Mouse (Mus musculus): ENCODE data around the gene Tmem132c. TPM values are rescaled to one million over a fixed set of nuclear protein-coding genes. Genes with fewer than 3 reads are reported as not detected.

Gene Tmem132c
- total and polyA plus RNA-seq, 2 experiments, result under 0.01 TPM; not detected in 1

- Histone ChIP-seq H3K4me1 (ENCODE audit: control insufficient read depth, insufficient read depth, low read length) (no peaks in the 10 kb centered on the region), H3K27ac (replicated peaks; ENCODE audit: insufficient read depth, low read depth, low read length) (no peak overlapping the region), H3K9ac (ENCODE audit: low read depth, low read length) (no peak overlapping the region), H3K36me3 (ENCODE audit: control insufficient read depth, insufficient read depth, low read length) (peaks cover 3% of the 10 kb centered on the region; the same call in 1 of the 2 replicates), H3K79me2 (ENCODE audit: control insufficient read depth, insufficient read depth, low read length) (no peaks in the 10 kb centered on the region), H3K4me3 (ENCODE audit: insufficient read depth, low read depth, low read length) (no peak overlapping the region), H3K27me3 (ENCODE audit: control insufficient read depth, insufficient read depth, low read length) (no peaks in the 10 kb centered on the region)
- DNase-seq (ENCODE audit: extremely low read depth, low read depth, low spot score), result peak; percentile 49
- TF ChIP-seq POLR2A (IDR thresholded peaks at IDR 0.05; ENCODE audit: extremely low read depth, insufficient read depth, low read length) (no peak), CTCF (IDR thresholded peaks at IDR 0.05; ENCODE audit: low read depth, low read length) (no peak)
- WGBS, result 57% methylated on average over 6 of the region's 6 CpGs
Observed at GRCm38 (mm10) chr5:127587854-127588253, 346.2 kb downstream of the Tmem132c start.

GRCm38 (mm10) chr5:127592406-127592805 is 350.8 kb downstream of the Tmem132c start:
- Histone ChIP-seq H3K36me3 (ENCODE audit: control insufficient read depth, insufficient read depth, low read length) (peaks cover 43% of the 10 kb centered on the region), H3K27me3 (ENCODE audit: control insufficient read depth, insufficient read depth, low read length) (no peaks in the 10 kb centered on the region), H3K9ac (ENCODE audit: low read depth, low read length) (no peak overlapping the region), H3K27ac (replicated peaks; ENCODE audit: insufficient read depth, low read depth, low read length) (no peak overlapping the region), H3K4me1 (ENCODE audit: control insufficient read depth, insufficient read depth, low read length) (no peaks in the 10 kb centered on the region), H3K4me3 (ENCODE audit: insufficient read depth, low read depth, low read length) (no peak overlapping the region), H3K79me2 (ENCODE audit: control insufficient read depth, insufficient read depth, low read length) (no peaks in the 10 kb centered on the region)
- WGBS, result 63% methylated on average over 5 of the region's 5 CpGs
- TF ChIP-seq CTCF (IDR thresholded peaks at IDR 0.05; ENCODE audit: low read depth, low read length) (peak; percentile 8; the same call in 1 of the 2 replicates), POLR2A (IDR thresholded peaks at IDR 0.05; ENCODE audit: extremely low read depth, insufficient read depth, low read length) (no peak)
- DNase-seq (ENCODE audit: extremely low read depth, low read depth, low spot score), result no peak

- H3K9ac ChIP-seq (ENCODE audit: low read depth, low read length), result no peak overlapping the region
- 67% methylated on average over 6 of the region's 6 CpGs for WGBS
- H3K4me1 ChIP-seq (ENCODE audit: control insufficient read depth, insufficient read depth, low read length), result no peaks in the 10 kb centered on the region
- no peaks in the 10 kb centered on the region for H3K27me3 ChIP-seq (ENCODE audit: control insufficient read depth, insufficient read depth, low read length)
- TF ChIP-seq CTCF (IDR thresholded peaks at IDR 0.05; ENCODE audit: low read depth, low read length), result peak; percentile 47
- TF ChIP-seq POLR2A (IDR thresholded peaks at IDR 0.05; ENCODE audit: extremely low read depth, insufficient read depth, low read length), result no peak
- peak; percentile 45 for DNase-seq (ENCODE audit: extremely low read depth, low read depth, low spot score)
- no peak overlapping the region for H3K4me3 ChIP-seq (ENCODE audit: insufficient read depth, low read depth, low read length)
- peaks cover 47% of the 10 kb centered on the region for H3K36me3 ChIP-seq (ENCODE audit: control insufficient read depth, insufficient read depth, low read length)
- H3K27ac ChIP-seq (replicated peaks; ENCODE audit: insufficient read depth, low read depth, low read length), result no peak overlapping the region
- H3K79me2 ChIP-seq (ENCODE audit: control insufficient read depth, insufficient read depth, low read length), result no peaks in the 10 kb centered on the region
Observed at GRCm38 (mm10) chr5:127592854-127593253, 351.2 kb downstream of the Tmem132c start.

GRCm38 (mm10) chr5:127595676-127596075 is 354.1 kb downstream of the Tmem132c start:
- no peak overlapping the region for H3K9ac ChIP-seq (ENCODE audit: low read depth, low read length)
- H3K4me3 ChIP-seq (ENCODE audit: insufficient read depth, low read depth, low read length), result no peak overlapping the region
- no peaks in the 10 kb centered on the region for H3K79me2 ChIP-seq (ENCODE audit: control insufficient read depth, insufficient read depth, low read length)
- no peak overlapping the region for H3K27ac ChIP-seq (replicated peaks; ENCODE audit: insufficient read depth, low read depth, low read length)
- no peaks in the 10 kb centered on the region for H3K4me1 ChIP-seq (ENCODE audit: control insufficient read depth, insufficient read depth, low read length)
- H3K36me3 ChIP-seq (ENCODE audit: control insufficient read depth, insufficient read depth, low read length), result peaks cover 72% of the 10 kb centered on the region
- TF ChIP-seq CTCF (IDR thresholded peaks at IDR 0.05; ENCODE audit: low read depth, low read length) (no peak), POLR2A (IDR thresholded peaks at IDR 0.05; ENCODE audit: extremely low read depth, insufficient read depth, low read length) (no peak)
- H3K27me3 ChIP-seq (ENCODE audit: control insufficient read depth, insufficient read depth, low read length), result no peaks in the 10 kb centered on the region
- 72% methylated on average over 3 of the region's 3 CpGs for WGBS
- DNase-seq (ENCODE audit: extremely low read depth, low read depth, low spot score), result no peak

- H3K4me3 ChIP-seq (ENCODE audit: insufficient read depth, low read depth, low read length), result no peak overlapping the region
- H3K4me1 ChIP-seq (ENCODE audit: control insufficient read depth, insufficient read depth, low read length), result no peaks in the 10 kb centered on the region
- no peak for TF ChIP-seq CTCF (IDR thresholded peaks at IDR 0.05; ENCODE audit: low read depth, low read length)
- no peak for TF ChIP-seq POLR2A (IDR thresholded peaks at IDR 0.05; ENCODE audit: extremely low read depth, insufficient read depth, low read length)
- no peaks in the 10 kb centered on the region; the same call in 1 of the 2 replicates for H3K79me2 ChIP-seq (ENCODE audit: control insufficient read depth, insufficient read depth, low read length)
- no peak overlapping the region for H3K27ac ChIP-seq (replicated peaks; ENCODE audit: insufficient read depth, low read depth, low read length)
- no peak overlapping the region for H3K9ac ChIP-seq (ENCODE audit: low read depth, low read length)
- H3K27me3 ChIP-seq (ENCODE audit: control insufficient read depth, insufficient read depth, low read length), result no peaks in the 10 kb centered on the region
- 80% methylated on average over 7 of the region's 7 CpGs for WGBS
- DNase-seq (ENCODE audit: extremely low read depth, low read depth, low spot score), result no peak
- H3K36me3 ChIP-seq (ENCODE audit: control insufficient read depth, insufficient read depth, low read length), result peaks cover 82% of the 10 kb centered on the region
Observed at GRCm38 (mm10) chr5:127596862-127597261, 355.3 kb downstream of the Tmem132c start.

GRCm38 (mm10) chr5:127602996-127603395 is 361.4 kb downstream of the Tmem132c start:
- TF ChIP-seq POLR2A (IDR thresholded peaks at IDR 0.05; ENCODE audit: extremely low read depth, insufficient read depth, low read length) (no peak), CTCF (IDR thresholded peaks at IDR 0.05; ENCODE audit: low read depth, low read length) (no peak)
- no peak overlapping the region for H3K4me3 ChIP-seq (ENCODE audit: insufficient read depth, low read depth, low read length)
- H3K79me2 ChIP-seq (ENCODE audit: control insufficient read depth, insufficient read depth, low read length), result peaks cover 12% of the 10 kb centered on the region; the same call in 1 of the 2 replicates
- no peaks in the 10 kb centered on the region for H3K27me3 ChIP-seq (ENCODE audit: control insufficient read depth, insufficient read depth, low read length)
- peaks cover 79% of the 10 kb centered on the region for H3K36me3 ChIP-seq (ENCODE audit: control insufficient read depth, insufficient read depth, low read length)
- no peak overlapping the region for H3K9ac ChIP-seq (ENCODE audit: low read depth, low read length)
- H3K4me1 ChIP-seq (ENCODE audit: control insufficient read depth, insufficient read depth, low read length), result no peaks in the 10 kb centered on the region
- H3K27ac ChIP-seq (replicated peaks; ENCODE audit: insufficient read depth, low read depth, low read length), result no peak overlapping the region
- no peak for DNase-seq (ENCODE audit: extremely low read depth, low read depth, low spot score)
- WGBS, result 94% methylated on average over 5 of the region's 5 CpGs
